Mouse (Mus musculus): Measurements from ENCODE around the gene Tle3.

DNA sequence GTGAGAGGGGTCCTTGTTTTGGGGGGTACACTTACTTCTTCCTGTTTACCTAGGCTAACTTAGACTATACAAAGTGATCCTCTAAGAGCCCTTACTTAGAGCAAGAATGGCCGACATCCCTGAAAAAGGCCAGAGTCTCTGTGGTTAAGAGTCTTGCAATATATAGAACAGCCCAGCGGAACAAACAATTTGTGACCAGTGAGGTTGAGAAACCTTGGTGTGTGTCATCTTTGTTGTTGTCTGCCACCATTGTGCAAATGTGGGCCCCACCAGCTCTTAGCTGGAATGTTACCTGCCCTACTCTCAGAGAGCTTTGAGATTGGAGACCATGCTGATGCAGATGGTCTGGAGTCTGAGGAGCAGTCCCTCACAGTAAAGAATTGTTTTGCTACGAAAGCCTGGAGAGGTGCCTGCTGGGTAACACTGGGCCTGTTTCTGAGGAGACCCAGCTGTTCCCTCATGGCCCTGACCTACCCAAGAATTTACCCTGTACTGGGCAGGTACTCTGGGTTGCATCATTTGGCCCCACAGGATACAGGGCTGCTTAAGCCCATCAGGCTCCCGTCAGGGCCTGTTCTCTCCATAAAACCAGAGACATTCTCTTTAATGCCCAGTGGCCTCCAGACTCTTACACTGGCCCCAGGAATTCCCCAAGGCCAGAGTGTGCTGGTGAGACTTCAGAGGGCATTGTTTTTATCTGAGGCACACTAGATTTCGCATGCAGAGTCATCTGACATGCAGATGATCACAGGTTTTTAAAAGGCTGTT, 19.6 kb downstream of the Tle3 start:
- TF ChIP-seq CTCF (conservative IDR thresholded peaks at IDR 0.05; ENCODE audit: low read length) (no peak), NANOG (IDR thresholded peaks at IDR 0.05; ENCODE audit: borderline replicate concordance, low read length) (no peak), POU5F1 (IDR thresholded peaks at IDR 0.05; ENCODE audit: borderline replicate concordance, low read length) (no peak)
